Mouse (Mus musculus) monocyte, adult 59 days (primary cell): ENCODE results near the gene Coro7. TPM values are rescaled to one million over a fixed set of nuclear protein-coding genes. Genes with fewer than 3 reads are reported as not detected.

Experiments
- total RNA-seq, 2 experiments: library from RNA; stranded (reverse); gene quantifications; one replicate each; pipeline ENCODE4 v1.2.4; 2023

The Coro7 gene
- total RNA-seq = 100 to 1,000 TPM; 132 to 161 TPM

DNA sequence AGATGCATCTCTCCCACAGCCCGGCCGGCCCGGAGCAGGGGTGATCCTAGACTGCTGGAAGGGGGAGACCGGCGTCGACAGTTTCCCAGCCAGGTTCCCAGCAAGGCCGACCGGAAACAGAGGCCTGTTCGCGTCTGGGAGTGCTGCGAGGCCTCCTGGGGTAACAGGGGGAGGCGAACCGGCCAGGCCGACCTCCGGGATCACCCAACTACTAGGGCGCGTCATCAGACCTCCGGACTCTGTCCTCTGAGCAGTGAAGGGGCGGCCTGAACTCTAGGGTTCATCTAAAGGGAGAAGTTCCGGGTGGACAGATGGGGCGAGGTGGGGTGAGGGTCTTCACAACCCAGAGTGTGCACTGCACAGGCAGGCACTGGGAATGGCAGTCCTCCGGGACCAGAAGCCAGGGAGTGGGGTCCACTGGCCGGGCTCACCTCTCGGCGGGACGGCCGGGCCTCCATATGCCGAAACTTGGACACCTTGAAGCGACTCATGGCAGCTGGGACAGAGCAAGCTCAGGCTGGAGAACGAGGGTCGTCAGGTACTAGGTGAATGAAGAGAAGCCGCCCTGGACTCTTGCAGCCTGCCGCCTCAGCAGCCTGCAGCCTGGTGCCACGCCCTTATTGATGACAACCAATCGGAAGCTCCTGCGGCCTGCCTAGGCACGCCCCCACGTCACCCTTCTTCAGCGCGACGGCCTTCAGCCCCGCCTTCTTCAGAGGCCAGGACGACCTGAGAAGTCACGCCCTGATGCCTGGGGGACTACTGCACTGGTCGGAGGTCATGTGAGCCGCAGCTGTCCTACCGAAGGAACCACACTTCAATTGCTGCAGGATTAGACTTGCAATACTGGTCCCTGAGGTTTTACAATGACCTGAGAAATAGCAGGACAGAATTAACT is at the start of gene Coro7:
Coro7 (minus strand) TSS at position 657 of the 898 bp plus-strand sequence.

DNA sequence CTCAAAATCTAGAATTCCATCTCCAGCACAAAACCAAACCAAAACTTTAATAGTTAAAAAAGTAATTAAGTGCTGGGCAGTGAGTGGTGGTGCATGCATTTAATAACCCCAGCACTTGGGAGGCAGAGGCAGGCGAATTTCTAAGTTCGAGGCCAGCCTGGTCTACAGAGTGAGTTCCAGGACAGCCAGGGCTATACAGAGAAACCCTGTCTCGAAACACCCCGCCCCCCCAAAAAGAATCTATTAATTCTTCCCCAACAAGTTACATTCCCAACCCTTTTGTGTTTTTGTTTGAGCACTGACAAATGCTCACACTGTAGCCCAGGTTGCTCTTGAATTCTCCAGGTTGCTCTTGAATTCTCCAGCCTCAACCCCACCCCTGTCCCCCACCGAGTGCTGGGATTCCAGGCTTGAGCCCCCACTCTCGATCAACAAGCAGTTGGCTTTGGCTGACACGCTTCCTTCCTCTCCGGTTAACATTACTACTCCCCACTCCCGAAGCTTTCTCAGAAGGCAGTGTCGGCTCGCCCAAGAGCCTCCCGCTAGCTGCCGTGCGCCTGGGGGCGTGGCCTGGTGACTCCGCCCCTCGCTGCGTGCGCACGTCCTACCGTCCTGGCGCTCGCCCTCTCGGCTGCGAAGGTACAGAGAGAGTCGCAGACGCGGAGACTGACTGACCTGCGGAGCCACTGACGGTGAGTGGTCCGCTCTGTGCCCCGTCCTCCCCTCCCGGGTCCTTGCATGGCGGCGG is 46.4 kb upstream of the Coro7 start, which contains the start of gene Hmox2:
Hmox2 (plus strand) TSS at position 582 of the 748 bp plus-strand sequence.

DNA sequence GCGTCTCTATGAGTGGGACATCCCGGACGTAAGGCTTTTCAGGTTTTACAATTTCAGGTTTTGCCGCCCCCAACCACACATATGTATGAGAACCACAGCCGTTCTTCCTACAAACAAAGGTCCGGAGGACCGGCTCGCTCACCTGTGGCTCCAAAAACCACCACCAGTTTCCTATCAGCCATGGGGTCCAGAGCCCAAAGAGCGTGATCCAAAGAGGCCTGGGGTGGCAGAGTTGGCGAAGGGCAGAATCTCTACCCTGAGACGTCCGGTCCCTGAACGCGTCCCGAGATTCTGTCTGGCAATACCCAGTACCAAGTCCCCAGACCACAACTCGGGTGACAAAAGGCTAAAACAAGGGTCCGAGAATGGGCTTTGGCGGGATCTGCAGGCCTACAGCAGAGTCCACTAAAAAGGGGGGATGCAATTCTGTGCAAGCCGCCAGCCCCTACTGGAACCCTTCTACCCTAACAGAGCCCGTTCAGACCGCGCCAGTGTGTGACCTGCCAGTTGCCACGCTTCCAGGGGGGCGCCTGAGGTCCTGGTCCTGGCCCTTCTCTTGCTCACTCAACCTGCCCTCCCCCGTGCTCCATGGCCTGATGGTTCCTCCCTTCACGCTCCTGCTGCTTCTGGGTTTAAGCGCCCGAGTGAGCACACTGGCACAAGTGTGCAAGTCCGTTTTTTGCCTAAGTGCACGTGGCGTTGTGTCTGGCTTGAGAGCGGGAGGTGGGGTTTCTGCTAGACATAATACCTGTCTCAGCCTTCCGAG is 39.4 kb upstream of the Coro7 start, which contains the start of gene Nmral1:
Nmral1 (minus strand) TSS at position 604 of the 766 bp plus-strand sequence.

DNA sequence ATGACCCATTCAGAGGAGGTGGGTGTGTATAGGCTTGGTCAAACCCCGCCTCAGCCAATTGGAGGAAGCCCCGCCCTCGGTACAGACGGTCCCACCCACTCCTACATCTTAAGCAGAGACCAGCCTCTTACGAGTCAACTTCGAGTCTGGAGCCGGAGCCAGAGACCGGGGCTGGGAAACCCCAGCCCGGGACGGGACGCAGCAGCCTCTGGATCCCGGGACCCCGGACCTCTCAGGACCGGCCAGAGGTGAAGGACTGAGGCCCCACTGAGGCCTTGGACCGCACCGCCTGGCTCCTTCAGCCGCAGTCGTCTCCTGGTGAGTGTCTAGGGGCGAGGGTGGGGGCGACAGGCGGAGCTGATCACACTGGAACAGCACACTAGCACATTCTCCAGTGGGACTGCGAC is 39.7 kb downstream of the Coro7 start, which contains the start of the genes Vasn and Dnaja3:
Vasn (plus strand) TSS at position 111 of the 407 bp plus-strand sequence.
Dnaja3 (plus strand) TSS at position 159 of the 407 bp plus-strand sequence.

DNA sequence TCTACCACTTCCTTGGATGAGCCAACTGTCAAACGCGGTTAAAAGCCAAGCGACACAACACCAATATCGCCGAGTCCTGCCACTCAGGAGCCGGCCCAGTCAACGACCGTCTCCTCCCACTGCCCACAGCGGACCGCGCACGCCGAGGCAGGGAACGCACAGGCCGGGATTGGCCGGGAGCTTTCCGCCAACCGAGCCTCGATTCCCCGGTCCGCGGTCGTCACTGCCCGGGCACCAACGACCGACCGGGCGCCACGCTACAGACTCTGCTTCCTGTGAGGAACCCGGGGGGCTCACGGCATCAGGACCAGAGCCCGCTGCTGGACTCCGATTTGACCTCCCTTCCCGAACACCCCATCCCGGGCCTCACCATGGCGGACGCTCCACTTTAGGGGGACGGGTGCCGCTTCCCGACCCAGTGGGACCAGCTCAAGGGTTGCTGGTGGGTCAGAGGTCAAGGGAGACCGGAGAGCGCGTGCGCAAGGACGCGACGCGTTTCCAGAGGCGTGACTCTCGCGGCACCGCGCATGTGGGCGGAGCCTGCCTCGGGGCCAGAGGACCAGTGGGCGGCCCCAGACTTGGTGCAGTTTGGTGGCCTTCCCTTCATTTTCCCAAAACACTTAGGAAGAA is 55.0 kb downstream of the Coro7 start, which contains the start of gene Pam16:
Pam16 (minus strand) TSS at position 508 of the 630 bp plus-strand sequence.

DNA sequence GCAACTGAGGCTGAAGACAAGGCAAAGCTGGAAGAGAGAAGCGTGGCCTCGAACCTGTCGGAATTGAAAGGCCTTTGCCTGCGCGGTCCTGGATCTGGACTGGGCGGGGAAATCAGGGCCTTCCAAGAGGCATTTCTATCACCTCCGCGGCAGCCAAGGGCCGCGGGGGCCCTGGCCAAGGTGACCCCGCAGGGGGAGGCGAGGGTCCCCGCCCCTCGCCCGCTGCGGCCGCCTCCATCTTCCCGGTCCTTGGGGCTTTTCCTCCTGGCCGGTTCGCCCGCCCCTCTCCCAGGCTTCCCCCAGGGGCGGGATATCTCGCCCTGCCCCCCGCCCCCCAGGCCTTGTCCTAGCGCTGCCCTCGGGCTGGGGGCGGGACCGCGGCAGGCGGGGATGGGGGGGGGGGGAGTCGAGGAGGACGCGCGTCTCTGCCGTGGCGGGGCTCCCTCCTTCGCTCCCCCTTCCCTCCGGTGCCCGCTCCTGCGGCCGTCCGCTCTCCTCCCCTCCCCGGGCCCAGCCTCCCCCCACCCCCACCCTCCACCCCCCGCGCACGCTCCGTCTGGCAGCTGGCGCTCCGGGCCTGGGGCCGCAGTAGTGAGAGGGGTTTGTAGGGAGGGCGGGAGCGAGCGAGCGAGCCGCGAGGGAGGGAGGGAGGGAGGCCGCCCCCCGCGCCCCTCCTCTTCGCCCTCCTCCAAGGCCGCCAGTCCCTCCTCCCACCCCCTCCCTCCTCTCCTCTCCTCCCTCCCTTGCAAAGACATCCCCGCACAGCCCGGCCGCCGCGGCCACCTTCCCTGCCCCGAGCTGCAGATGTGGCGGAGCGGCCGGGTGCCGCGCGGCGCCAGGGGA is 85.4 kb downstream of the Coro7 start, which contains the start of gene Glis2:
Glis2 (plus strand) TSS at position 743 of the 843 bp plus-strand sequence.

Other genes with a start within 250 kb of the Coro7 start
- 1 to 10 TPM in 1 of 2 experiments, under 1 TPM in 1; 0.86 to 2.2 TPM for gene Srl, start 138.0 kb downstream of the Coro7 start, total RNA-seq
- 1 to 10 TPM; 5.2 to 7.6 TPM for gene Tfap4, start 119.9 kb downstream of the Coro7 start, total RNA-seq
- gene Glis2, start 85.1 kb downstream of the Coro7 start, total RNA-seq = 1 to 10 TPM; 1.2 to 2.4 TPM
- gene Pam16, start 54.8 kb downstream of the Coro7 start, total RNA-seq = 10 to 100 TPM; 37.4 to 39.3 TPM
- 1 to 10 TPM in 1 of 2 experiments, under 1 TPM in 1; 0.36 to 2.5 TPM for gene Vasn, start 39.8 kb downstream of the Coro7 start, total RNA-seq
- gene Dnaja3, start 39.8 kb downstream of the Coro7 start, total RNA-seq = 10 to 100 TPM; 21.1 to 22.4 TPM
- 10 to 100 TPM in 1 of 2 experiments, 1 to 10 TPM in 1; 9.1 to 11.6 TPM for gene Nmral1, start 39.6 kb upstream of the Coro7 start, total RNA-seq
- 10 to 100 TPM; 63.6 to 81.5 TPM for gene Hmox2, start 46.6 kb upstream of the Coro7 start, total RNA-seq
- gene Cdip1, start 110.5 kb upstream of the Coro7 start, total RNA-seq = 10 to 100 TPM; 39.5 to 44.0 TPM
- not detected for gene 4930562C15Rik, start 155.6 kb upstream of the Coro7 start, total RNA-seq
- 10 to 100 TPM; 80.9 to 88.1 TPM for gene Ubald1, start 200.5 kb upstream of the Coro7 start, total RNA-seq
- gene Mgrn1, start 206.5 kb upstream of the Coro7 start, total RNA-seq = 10 to 100 TPM; 67.1 to 77.5 TPM